Mouse (Mus musculus): ENCODE measurements around the gene Mroh2a. TPM values are rescaled to one million over a fixed set of nuclear protein-coding genes. Genes with fewer than 3 reads are reported as not detected.
A peak's percentile ranks its signal among the peaks of the same experiment; 100 is the strongest.

Gene Mroh2a
- total RNA-seq, 2 experiments from 2014 or later, result 0.30 to 0.43 TPM

DNA sequence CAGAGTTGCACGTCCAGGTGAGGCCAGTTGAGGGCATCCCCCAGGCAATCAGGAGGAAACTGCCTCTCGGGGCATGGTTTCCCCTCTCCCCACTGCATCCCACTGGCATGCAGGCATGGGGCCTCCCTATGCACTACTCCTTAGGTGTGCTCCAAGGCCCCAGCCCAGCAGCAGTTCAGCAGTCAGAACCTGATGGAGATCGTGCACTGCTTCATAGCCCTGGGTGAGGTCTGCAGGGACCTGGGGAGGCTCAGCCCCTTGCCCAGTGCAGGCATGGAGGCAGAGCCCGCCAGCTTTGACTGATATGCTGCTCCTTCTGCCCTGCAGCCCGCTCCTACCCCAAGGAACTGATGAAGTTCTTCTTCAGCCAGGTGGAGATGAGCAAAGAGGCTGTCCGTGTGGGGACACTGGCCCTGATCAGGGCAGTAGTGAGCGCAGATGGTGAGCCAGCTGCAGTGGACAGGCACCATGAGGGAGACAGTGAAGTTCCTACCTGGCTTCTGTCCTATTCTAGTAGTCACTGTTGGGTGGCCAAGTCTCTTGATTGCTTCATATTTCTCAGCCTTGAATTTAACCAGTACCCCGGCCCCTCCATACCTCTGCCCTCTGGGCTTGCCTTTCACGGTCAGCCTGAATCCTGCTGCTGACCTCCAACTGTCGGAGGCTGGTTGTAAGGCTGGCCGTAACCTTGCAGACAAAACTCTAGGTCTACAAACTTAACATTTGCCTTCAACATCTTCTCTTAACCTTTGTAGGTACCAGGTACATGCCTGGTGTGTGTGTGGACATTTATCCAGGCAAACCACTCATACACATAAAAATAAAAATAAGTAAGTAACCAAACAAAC, 8.5 kb downstream of the Mroh2a start:
- DNase-seq, result no peak

DNA sequence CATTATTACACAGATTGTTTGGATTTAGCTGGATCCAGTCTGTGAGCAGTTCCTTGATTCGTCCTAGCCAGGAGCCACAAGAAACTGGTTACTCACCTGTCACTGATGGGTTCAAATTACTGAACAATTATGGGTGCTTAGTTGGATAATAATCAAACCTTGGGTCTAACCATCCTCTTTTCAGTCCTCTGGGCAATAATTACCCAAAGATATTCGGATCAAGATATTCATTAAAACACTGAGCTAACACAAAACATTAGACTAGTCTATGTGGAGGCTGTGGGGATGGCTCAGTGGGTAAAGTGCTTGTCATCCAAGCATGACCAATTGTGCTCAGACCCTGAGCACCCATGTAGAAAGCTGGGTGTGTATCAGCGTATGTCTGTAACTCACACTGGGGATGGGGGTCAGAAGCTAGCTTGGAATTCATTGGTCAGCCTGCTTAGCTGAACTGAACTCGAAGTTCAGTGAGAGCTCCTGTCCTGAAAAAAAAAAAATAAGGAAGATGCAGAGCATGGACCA, 9.2 kb downstream of the Mroh2a start:
- DNase-seq, result no peak

DNA sequence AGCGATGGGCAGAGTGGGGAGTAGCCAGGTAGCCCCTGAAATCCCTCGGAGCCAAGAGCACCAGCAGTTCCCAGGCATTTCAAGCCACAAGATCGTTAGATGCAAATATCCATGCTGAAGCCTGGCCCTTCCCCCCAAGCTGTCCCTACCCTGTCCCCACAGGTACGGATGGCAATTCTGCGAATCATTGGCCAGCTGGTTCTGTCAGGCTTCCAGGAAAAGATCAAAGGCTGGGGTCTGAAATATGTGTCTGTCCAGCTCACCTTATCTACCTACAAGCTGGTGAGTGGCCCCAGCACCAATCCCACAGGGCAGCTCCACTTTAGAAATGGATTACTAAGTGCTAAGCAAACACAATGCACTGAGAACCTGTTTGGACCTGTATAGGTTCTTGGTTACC, 10.5 kb downstream of the Mroh2a start:
- DNase-seq, result no peak

DNA sequence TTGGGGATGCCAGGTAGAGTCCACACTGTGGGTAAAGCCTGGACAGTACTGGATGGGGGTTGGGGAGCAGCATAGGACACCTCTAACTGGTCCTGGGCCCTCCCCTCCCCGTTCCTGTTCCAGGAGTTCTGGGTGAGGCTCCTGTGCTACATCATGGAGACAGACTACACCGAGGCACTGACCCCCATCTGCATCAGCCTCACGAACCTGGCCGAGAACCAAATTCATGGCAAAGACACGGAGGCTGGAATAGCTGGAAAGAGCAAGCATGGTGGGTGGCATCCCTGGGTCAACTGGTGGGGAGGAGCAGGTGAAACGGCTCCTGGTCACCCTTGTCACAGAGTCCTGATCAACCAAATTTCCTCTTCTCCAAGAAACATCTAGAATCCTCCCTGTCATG, 12.0 kb downstream of the Mroh2a start:
- DNase-seq, result no peak

DNA sequence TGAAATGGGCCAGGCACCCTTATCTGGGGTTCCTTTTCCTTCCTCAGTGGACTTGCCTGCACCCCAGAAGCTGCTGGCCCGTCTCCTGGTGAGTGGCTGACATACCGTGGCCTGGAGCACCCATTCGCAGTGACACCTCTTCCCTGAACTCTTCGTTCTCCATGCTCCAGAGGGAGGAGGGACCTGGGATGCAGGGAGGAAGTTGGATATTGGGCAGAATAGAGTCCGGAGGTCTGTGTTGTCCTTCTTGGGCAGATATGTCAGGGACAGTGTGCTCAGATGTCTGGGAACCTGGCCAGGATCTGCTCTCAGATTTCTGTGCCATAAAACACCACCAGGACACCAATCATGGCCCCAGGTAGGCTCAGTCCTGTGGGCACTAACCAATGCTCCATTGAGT, 13.3 kb downstream of the Mroh2a start:
- peak; percentile 65 for DNase-seq

DNA sequence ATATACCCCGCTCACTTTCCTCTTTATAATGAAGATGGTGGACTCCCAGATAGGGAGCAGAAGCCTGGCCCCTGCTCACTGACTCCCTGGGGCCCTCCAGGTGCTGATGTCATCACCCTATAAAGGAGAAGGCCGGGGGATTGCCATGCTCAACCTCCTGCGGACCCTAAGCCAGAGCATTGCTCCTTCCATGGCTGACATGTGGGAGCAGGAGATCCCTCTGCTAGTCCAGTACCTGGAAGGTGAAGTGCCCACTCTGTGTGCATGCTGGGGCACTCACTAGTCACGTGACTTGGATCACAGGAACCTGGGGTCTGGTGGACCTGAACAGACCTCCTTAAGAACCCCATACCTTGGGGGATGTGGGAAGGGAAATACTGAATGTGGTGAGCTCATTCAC, 13.8 kb downstream of the Mroh2a start:
- DNase-seq, result no peak

DNA sequence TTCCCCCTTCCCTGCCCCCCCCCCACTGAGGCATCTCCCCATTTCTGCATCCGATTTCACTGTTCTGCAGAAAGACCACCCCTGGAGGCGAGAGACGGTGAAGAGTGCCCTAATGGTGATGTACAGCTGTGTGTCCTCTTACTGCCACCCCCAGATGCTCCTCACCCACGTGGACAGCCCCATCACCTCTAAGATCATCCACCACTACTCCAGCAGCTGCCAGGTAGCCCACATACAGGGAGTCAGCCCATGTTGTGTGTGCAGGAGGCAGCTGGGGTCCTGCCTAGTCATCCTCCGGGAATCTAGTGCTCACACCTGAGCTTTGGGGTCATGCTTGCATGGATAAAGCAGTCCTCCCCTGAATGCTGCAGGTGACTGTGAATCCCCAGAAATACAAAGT, 17.1 kb downstream of the Mroh2a start:
- DNase-seq, result no peak

DNA sequence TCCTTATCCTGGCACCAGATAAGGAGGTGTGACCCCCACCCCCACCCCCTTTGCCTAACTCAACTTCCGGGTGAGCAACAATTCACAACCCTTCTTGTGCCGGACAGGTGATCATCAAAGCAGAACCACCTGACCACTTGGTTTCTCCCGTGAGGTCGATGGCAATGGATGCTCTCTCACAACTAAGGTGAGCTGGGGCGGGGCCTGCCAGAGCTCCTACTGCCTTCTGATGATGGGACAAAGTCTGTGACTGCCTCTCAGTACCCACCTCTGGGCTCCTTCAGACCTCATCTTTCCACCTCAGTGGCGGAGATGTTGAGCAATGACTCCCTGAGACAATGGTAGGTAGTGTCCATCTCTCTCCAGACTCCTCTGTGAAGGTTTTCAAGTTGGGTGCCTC, 19.1 kb downstream of the Mroh2a start:
- DNase-seq, result no peak

DNA sequence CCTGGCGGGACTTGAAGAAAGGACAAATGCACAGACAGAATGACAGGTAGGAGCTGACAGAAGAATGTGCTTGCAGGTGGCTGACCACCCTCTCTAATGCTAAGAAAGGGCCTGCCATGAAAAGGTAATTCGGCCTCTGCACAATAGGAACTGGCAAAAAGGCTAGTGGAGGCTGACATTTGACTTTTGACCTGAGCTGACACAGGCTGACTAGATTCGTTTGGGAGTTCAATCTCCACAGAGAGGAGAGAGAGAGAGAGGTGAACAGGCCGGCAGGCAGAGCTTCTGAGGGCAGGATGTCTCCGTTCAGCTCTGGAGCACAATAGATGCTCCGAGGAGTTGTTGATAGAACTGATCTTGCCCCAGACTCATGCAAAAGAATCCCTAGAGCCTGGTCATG, 19.6 kb downstream of the Mroh2a start:
- no peak for DNase-seq

DNA sequence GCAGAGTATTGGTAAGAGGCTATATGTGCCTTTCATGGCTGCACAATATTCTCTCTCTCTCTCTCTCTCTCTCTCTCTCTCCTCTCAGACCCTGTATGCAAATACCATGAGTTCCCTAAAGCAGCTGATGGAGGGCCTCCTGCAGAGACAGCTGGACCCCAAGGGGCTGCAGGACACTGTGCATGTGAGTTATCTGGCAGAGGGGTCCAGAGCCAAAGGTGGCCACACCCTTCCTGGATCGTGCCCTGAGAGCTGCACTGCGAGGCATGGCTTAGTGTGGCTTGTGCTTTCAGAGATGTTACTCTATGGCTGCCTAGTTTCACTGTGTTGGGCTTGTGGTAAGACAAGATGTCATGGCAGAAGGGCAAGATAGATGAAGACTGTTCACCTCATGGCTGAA, 20.9 kb downstream of the Mroh2a start:
- DNase-seq, result no peak

DNA sequence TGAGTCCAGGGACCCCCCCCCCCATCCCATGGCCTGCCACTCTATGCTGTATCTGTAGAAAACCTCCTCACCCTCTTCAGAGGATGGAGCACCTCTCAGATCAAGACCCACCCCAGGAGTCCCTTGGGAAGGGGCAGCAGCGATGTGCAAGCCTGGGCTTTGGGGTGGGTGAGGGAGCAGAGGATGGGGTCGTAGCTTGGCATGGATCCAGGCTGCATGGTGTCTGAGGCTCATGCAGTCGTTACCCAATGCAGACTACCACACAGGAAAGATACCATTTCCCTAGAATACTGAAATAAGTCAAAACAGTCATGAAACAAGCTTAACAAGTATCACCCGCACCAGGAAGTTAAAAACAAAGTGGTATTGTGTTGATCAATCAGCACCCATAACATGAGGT, 21.9 kb downstream of the Mroh2a start:
- no peak for DNase-seq

DNA sequence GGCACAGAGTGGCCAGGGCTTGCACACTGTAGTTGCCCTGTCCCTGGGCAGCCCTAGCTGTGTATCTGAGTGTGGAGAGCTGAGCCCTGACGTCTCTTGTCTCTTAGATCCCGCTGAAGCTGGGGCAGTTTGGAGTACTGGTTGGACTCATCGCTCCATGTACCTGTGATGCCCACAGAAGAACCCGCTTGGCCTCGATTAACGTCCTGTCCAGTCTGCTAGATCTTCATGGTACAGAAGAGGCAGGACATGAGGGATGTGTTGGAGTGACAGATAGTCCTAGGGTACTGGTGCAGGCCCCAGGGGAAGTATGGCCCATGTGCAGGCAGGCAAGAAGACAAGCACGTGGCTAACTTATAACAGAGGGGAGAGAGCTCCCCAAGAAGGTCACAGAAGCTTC, 22.8 kb downstream of the Mroh2a start:
- no peak for DNase-seq

DNA sequence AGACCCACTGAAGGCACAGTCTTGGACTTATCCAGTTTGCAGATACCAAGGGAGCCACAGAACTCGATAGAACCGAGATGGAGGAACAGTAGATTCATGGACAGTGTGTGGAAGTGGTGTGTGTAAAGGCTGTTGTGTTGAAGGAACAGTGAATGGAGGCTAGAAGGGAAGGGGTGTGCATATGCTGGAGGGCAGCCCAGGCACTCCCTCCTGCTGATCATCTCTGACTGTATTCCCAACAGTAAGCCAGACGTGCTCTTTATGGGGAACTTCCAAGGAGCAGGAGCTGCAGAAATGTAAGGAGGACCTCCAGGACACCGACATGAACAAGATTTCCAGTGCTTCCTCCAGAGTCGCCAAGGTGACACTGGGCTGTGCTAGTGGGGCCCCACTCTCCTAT, 23.2 kb downstream of the Mroh2a start:
- DNase-seq, result no peak

DNA sequence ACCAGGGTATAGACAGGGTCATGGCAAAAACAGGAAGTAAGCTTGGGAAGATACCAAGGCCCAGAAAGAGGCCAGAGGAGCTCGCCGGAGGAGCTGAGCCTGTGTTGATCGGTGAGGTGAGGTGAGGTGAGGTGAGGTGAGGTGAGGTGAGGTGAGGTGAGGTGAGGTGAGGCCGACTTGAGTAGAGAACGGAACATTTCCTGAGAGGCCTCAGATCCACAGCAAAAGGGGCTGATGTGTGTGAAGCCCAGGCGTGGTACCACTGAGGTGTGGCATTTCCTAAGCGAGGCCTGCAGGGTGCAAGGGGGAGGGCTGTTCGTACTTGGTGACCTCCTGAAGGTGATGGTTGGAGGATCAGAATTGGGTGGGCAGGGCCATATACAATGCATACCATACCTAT, 26.3 kb downstream of the Mroh2a start:
- no peak for DNase-seq

DNA sequence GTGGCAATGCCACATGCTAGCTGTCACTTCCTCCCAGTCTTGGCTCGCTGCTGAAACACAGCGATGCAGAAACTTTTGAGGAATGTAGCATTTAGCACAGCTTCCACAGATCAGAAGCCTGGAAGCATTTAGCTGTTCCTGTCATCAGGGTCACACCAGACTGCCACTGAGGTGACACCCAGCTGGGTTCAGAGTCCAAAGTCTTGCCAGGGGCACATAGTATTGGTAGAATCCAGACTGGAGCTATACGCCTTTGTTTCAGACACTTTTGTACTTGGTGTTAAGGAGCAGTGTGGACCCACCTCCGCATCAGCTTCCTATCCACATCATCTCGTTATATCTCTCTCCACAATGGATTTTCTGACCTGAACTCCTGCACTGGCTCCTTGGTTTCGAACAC, 26.8 kb downstream of the Mroh2a start:
- DNase-seq, result no peak

DNA sequence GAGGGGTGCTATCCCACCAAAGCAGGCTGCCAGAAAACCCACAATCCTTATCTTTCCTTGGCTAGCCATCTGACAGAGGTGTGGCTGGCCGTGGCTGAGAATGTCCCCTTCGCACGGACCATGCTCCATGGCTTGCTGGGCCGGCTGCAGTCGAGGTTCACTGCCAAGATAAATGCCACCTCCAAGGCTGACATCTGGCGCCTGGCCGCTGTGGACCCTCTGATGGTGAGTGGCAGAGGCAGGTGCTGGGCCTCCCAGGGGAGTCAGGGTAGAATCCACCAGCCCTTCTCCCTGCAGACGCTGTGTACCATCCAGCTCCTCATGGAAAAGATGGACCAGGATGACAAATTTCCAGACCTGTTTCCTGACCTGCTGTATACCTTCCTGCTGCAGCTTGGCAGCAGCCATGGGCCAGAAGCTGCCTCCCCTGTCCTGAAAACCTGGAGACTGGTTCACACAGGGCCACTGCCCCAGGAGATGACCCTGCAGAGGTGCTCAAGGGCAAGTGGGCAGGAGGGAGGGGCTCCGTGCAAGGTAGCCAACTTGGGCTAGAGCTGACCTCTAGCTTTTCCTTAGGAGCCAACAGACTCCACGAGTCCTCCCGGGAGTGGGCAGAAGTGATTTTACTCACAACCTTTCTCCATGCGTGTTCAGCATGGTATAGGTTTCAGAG, 28.1 kb downstream of the Mroh2a start:
- DNase-seq, result no peak

DNA sequence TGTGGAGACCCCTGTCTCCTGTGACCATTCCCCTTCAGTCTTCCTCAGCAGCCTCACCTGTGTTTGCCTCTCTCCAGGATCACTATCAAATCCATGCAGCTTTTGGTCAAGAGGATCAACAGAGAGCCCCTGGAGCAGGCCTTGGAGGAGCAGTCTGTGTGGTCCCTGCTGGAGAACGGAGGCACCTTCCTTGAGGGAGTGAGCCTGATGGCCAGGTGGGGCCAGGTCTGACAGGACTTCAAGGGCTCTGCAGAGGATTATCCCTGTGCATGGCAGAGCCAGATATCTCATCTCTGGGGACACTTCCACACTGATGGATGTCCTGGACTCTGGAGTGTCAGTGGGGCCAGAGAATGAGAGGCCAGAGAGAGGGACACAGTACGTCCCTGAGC, 28.7 kb downstream of the Mroh2a start:
- DNase-seq, result no peak

DNA sequence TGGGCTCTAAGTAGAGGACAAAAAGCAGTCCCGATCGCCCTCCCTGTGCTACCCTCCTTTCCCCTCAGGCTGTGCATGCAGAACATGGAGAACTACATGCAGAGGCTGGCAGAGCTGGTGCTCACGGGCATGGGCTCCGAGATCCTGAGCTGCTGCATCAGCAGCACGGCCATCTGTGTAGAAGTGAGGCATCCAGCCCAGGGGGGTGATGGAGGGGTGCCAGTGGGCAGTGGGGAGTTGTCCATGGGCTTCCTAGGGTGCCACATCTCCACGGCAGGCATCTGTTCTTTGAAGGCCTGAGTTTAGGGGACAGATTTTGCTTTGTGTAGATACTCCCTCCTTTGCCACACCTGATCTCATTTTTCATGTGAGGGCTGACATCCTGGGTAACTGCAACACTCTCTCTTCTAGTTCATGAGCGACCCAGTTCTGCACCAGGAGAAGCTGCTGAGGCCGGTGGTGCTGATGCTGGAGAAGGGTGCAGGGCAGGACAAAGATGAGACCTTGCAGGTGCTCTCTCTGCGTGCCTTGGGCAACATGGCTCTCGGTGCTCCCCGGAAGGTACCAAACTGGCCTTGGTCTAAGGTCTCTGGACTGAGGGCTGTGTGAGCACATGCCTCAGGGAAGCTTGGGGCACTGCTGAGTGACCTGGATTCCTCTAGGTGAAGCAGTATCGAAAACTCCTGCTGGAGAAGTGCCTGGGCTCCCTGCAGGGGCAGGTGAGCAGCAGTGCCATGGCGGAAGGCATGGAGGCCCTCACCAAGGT, 29.4 kb downstream of the Mroh2a start:
- no peak for DNase-seq

DNA sequence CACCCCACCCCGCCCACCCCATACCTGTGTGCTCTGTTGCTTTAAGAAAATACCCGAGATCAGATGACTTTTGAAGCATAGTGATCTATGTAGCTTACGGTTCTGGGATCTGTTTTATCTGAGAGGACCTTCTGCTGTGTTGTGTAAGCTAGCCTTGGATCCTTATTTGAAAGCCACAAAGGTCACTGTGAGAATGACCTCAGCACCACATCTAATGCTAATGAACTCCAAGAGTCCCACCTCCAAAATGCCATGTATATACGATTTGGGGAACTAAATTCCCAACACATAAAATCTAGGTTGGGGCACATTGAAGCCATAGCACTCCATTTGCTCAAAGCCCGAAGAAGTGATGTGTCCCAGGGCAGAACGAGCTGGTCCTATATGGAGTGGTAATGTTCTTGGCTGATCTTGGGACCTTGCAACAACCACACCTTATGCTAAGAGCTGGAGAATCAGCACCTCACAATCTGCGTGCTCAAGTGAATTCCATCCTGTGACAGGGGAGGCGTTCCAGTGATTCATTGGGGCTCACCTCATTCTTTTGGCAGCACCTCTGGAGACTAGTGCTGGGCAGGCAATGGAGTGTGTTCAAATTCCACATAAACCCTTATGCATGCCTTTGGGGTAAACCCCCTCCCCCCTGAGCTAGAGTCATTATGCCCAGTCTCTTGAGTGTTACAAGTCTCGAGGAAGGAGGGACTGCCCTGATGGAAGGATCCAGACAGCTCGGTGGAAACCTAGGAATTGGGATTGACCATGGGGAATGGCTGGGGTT, 30.3 kb downstream of the Mroh2a start:
- DNase-seq, result no peak

DNA sequence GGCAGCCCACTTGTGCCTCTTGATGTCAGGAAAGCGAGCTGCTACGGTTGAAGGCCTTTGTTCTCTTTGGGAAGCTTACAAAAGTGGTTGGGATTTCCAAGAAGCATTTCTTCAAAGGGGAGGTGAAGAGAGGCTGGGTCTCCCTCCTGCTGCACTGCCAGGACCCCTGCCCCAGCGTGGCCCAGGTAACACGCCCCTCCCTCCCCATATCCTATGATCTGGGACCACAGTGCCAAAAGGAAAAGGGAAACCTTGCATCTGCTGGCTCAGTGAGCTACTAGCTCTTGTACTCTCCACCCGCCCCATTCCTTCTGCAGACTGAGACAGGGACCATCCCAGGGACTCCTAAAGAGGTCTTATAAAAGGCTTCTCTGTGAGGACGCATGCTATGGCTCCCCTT, 30.9 kb downstream of the Mroh2a start:
- no peak for DNase-seq

DNA sequence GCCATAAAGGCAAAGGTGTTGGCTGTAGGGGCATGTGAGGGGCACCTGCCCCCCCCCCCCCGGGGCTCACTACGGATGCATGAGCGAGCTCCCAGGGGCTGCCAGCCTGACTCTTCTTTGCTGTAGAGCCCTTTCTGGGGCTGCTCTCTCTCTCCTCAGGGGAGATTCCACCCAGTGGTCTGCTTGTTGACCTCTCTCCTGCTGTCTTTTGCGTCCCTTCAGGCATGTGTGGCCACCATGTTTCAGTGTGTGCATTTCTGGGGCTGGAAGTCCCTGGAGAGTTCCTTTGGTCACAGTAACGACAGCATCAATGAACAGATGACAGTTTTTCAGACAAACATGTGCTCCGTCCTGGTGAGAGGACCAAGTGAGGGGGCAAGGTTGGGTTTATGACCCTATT, 31.6 kb downstream of the Mroh2a start:
- no peak for DNase-seq

Data from adrenal gland, postnatal 36 days (tissue).